In genomic region chr3:137831156-137831555, GRCm38 (mm10) we compare ENCODE assay signal across 27 mouse cellular contexts.
"Had no signal": no experiment of that assay in that cellular context is flagged by ENCODE, and none has a peak within 500 bp of the region (broad histone marks: within the 10 kb centered on the region; RNA-seq: fewer than 3 reads in every experiment).

No protein-coding gene starts in this region.

- H3K4me1 ChIP-seq: embryonic facial prominence, embryonic 12.5 days; embryonic facial prominence, embryonic 13.5 days; embryonic facial prominence, embryonic 15.5 days; forebrain, embryonic 15.5 days had no signal

- H3K27me3 ChIP-seq: embryonic facial prominence, embryonic 12.5 days; embryonic facial prominence, embryonic 13.5 days; embryonic facial prominence, embryonic 15.5 days; forebrain, embryonic 12.5 days; forebrain, embryonic 13.5 days; forebrain, embryonic 15.5 days had no signal

- DNase-seq: cerebellum, adult 9-10 months; cerebellum, adult 9-11 months; cerebellum, postnatal 10 days; cerebellum, postnatal 14 days; cerebellum, postnatal 25 days; cerebellum, postnatal 36 days; embryo, embryonic 11 days; forebrain, postnatal 0 days; gastrocnemius, adult 2 months; gastrocnemius, postnatal 10 days; gastrocnemius, postnatal 14 days; gastrocnemius, postnatal 25 days; gastrocnemius, postnatal 36 days; heart, adult 11 months; heart, adult 18-20 months; heart, adult 2 months had no signal

- H3K27ac ChIP-seq: embryonic facial prominence, embryonic 10.5 days; embryonic facial prominence, embryonic 12.5 days; embryonic facial prominence, embryonic 13.5 days; embryonic facial prominence, embryonic 15.5 days; forebrain, embryonic 10.5 days; forebrain, embryonic 12.5 days; forebrain, embryonic 13.5 days; forebrain, embryonic 15.5 days; gastrocnemius, adult 2 months; heart, adult 2 months had no signal

- H3K4me3 ChIP-seq: embryonic facial prominence, embryonic 10.5 days; embryonic facial prominence, embryonic 12.5 days; embryonic facial prominence, embryonic 13.5 days; embryonic facial prominence, embryonic 15.5 days; erythroblast, embryonic 14.5 days; forebrain, embryonic 10.5 days; forebrain, embryonic 12.5 days; forebrain, embryonic 13.5 days; forebrain, embryonic 15.5 days; gastrocnemius, adult 2 months; heart, adult 2 months had no signal

- H3K36me3 ChIP-seq: embryonic facial prominence, embryonic 10.5 days; embryonic facial prominence, embryonic 12.5 days; embryonic facial prominence, embryonic 13.5 days; embryonic facial prominence, embryonic 15.5 days; forebrain, embryonic 10.5 days; forebrain, embryonic 12.5 days; forebrain, embryonic 15.5 days had no signal

- ATAC-seq: forebrain, embryonic 13.5 days; forebrain, embryonic 14.5 days; forebrain, embryonic 15.5 days; forebrain, embryonic 16.5 days; forebrain, postnatal 0 days had no signal

- H3K9me3 ChIP-seq: embryonic facial prominence, embryonic 10.5 days; embryonic facial prominence, embryonic 12.5 days; embryonic facial prominence, embryonic 13.5 days; embryonic facial prominence, embryonic 15.5 days; forebrain, embryonic 10.5 days; forebrain, embryonic 12.5 days; forebrain, embryonic 13.5 days; forebrain, embryonic 15.5 days had no signal

- H3K9ac ChIP-seq: embryonic facial prominence, embryonic 12.5 days; embryonic facial prominence, embryonic 13.5 days; embryonic facial prominence, embryonic 15.5 days; forebrain, embryonic 12.5 days; forebrain, embryonic 13.5 days; forebrain, embryonic 15.5 days; forebrain, postnatal 0 days had no signal

- H3K4me2 ChIP-seq: embryonic facial prominence, embryonic 12.5 days; embryonic facial prominence, embryonic 13.5 days; embryonic facial prominence, embryonic 15.5 days; forebrain, embryonic 12.5 days; forebrain, embryonic 13.5 days; forebrain, embryonic 15.5 days had no signal
